Mouse (Mus musculus): ENCODE measurements around the gene P3h4. TPM values are rescaled to one million over a fixed set of nuclear protein-coding genes. Genes with fewer than 3 reads are reported as not detected.
A peak's percentile ranks its signal among the peaks of the same experiment; 100 is the strongest.

Gene P3h4
- polyA plus RNA-seq, 1 experiment from 2014 or later, result 13.8 TPM

DNA sequence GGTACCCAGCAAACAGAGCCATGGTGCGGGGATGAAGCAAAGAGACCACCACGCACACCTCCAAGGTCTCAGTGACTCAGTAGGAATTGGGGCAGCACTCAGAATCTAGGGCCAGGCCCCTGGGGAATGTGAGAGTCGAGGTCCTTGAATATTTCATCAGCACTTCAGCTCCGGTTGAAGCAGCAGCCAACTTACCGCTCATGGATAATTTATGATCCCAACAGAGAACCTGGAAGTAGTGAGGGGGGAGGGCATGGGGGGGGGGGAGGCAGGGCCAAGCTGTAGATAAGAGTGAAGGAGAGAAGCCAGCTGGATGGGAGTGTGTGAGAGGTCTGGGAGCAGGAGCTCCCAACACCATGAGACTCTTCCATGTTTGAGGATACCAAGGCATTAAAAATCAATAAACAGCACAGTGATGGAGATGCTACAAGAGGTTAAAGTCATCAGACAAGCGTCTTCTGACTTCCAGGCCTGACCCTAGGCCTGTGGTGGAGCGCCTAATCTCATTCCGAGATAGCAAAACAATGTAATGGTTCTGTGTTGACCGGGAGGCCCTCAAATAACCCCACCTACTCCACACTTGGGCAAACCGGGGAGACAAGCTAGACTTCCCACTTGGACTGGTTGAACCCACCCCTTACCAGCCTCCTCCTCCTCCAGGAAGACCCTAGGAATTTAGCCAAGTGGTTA lies 11.0 kb downstream of the P3h4 start:
- H3K27me3 ChIP-seq (replicated peaks; ENCODE audit: control insufficient read depth, insufficient read depth, low read length), result peaks cover 3% of the 10 kb centered on the region; the same call in 1 of the 2 replicates
- WGBS, result 72% methylated on average over 10 of the region's 10 CpGs

DNA sequence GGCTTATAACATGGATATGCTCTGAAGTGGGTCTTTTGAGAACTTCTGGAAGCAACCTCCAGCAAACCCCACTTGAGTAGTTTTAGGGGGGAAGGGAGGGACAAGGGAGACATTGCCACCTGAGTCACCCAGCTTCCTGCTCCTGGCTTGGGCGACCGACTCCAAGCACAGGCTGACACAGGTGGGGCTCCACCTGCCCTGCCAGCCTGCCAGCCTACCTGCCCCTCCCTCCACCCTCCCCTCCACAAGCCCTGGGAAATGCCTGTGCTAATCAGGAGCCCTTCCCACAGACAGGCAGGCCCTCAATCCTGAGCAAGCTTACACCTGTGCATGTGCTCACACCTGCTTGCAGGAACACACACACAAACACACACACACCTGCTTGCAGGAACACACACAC lies 12.0 kb downstream of the P3h4 start:
- ATAC-seq, result no peak
- Histone ChIP-seq H3K27me3 (replicated peaks; ENCODE audit: control insufficient read depth, insufficient read depth, low read length) (peaks cover 3% of the 10 kb centered on the region; the same call in 1 of the 2 replicates), H3K9ac (replicated peaks; ENCODE audit: low read depth, low read length) (no peak overlapping the region), H3K4me1 (replicated peaks; ENCODE audit: control insufficient read depth, insufficient read depth, low read length) (peaks cover 8% of the 10 kb centered on the region), H3K4me2 (ENCODE audit: low read length) (no peak overlapping the region), H3K9me3 (ENCODE audit: control insufficient read depth, low read length) (no peaks in the 10 kb centered on the region), H3K36me3 (ENCODE audit: control insufficient read depth, insufficient read depth) (no peaks in the 10 kb centered on the region), H3K27ac (ENCODE audit: low read length) (no peak overlapping the region), H3K4me3 (replicated peaks; ENCODE audit: low read length) (no peak overlapping the region)
- 79% methylated on average over 2 of the region's 2 CpGs for WGBS

More for the DNA sequence above, 11.0 kb downstream of the P3h4 start:
- H3K9me3 ChIP-seq (ENCODE audit: control insufficient read depth, low read length), result no peaks in the 10 kb centered on the region
- H3K4me2 ChIP-seq (ENCODE audit: low read length), result no peak overlapping the region
- H3K36me3 ChIP-seq (ENCODE audit: control insufficient read depth, insufficient read depth), result no peaks in the 10 kb centered on the region
- no peak overlapping the region for H3K27ac ChIP-seq (ENCODE audit: low read length)
- H3K4me1 ChIP-seq (replicated peaks; ENCODE audit: control insufficient read depth, insufficient read depth, low read length), result peaks cover 5% of the 10 kb centered on the region
- no peak for ATAC-seq
- H3K9ac ChIP-seq (replicated peaks; ENCODE audit: low read depth, low read length), result no peak overlapping the region
- no peak overlapping the region for H3K4me3 ChIP-seq (replicated peaks; ENCODE audit: low read length)

DNA sequence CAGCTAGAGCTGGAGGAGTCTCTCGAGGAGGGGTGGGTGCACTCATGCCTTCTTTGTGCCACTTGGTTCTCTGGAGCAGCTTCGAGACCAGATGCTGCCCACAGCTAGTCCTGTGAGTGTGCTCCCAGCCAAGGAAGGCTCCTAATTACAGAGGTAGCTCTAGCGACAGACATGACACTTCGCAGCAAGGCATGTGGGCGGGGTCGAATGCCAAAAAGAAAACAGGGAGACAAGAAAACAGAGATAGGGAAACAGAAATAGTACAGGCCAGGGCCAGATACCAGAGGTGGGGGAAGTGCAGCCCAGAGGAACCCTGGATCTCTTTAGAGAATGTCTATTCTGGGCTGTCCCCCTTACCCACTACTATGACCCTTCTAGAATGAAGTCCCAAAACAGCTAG lies 12.4 kb downstream of the P3h4 start:
- no peaks in the 10 kb centered on the region for H3K9me3 ChIP-seq (ENCODE audit: control insufficient read depth, low read length)
- no peak overlapping the region for H3K9ac ChIP-seq (replicated peaks; ENCODE audit: low read depth, low read length)
- H3K27ac ChIP-seq (ENCODE audit: low read length), result no peak overlapping the region
- H3K27me3 ChIP-seq (replicated peaks; ENCODE audit: control insufficient read depth, insufficient read depth, low read length), result peaks cover 3% of the 10 kb centered on the region; the same call in 1 of the 2 replicates
- no peak overlapping the region for H3K4me3 ChIP-seq (replicated peaks; ENCODE audit: low read length)
- peaks cover 8% of the 10 kb centered on the region for H3K4me1 ChIP-seq (replicated peaks; ENCODE audit: control insufficient read depth, insufficient read depth, low read length)
- no peak overlapping the region for H3K4me2 ChIP-seq (ENCODE audit: low read length)
- H3K36me3 ChIP-seq (ENCODE audit: control insufficient read depth, insufficient read depth), result no peaks in the 10 kb centered on the region
- no peak for ATAC-seq
- WGBS, result 37% methylated on average over 6 of the region's 6 CpGs

DNA sequence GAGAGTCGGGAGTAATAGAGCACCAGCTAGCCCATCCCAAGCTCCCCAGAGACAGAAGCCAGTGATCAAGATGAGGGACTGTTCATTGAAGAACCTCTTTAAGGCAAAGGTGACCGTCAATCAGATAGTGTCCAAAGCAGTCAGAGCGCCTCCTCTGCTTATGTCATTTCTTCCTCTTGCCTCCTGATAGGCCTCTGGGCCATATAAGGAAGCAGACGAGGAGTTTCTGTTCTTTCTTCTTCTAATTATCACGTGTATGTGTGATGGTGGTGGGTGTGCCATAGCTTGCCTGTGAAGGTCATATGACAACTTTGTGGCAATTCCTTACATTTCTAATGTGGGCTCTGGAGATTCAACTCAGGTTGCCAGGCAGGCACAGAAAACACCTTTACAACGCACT lies 13.8 kb downstream of the P3h4 start:
- H3K4me2 ChIP-seq (ENCODE audit: low read length), result no peak overlapping the region
- WGBS, result 84% methylated on average over 6 of the region's 6 CpGs
- H3K27me3 ChIP-seq (replicated peaks; ENCODE audit: control insufficient read depth, insufficient read depth, low read length), result peaks cover 3% of the 10 kb centered on the region; the same call in 1 of the 2 replicates
- no peaks in the 10 kb centered on the region for H3K9me3 ChIP-seq (ENCODE audit: control insufficient read depth, low read length)
- ATAC-seq, result no peak
- H3K27ac ChIP-seq (ENCODE audit: low read length), result no peak overlapping the region
- H3K9ac ChIP-seq (replicated peaks; ENCODE audit: low read depth, low read length), result no peak overlapping the region
- peaks cover 17% of the 10 kb centered on the region for H3K4me1 ChIP-seq (replicated peaks; ENCODE audit: control insufficient read depth, insufficient read depth, low read length)
- no peak overlapping the region for H3K4me3 ChIP-seq (replicated peaks; ENCODE audit: low read length)
- no peaks in the 10 kb centered on the region for H3K36me3 ChIP-seq (ENCODE audit: control insufficient read depth, insufficient read depth)

DNA sequence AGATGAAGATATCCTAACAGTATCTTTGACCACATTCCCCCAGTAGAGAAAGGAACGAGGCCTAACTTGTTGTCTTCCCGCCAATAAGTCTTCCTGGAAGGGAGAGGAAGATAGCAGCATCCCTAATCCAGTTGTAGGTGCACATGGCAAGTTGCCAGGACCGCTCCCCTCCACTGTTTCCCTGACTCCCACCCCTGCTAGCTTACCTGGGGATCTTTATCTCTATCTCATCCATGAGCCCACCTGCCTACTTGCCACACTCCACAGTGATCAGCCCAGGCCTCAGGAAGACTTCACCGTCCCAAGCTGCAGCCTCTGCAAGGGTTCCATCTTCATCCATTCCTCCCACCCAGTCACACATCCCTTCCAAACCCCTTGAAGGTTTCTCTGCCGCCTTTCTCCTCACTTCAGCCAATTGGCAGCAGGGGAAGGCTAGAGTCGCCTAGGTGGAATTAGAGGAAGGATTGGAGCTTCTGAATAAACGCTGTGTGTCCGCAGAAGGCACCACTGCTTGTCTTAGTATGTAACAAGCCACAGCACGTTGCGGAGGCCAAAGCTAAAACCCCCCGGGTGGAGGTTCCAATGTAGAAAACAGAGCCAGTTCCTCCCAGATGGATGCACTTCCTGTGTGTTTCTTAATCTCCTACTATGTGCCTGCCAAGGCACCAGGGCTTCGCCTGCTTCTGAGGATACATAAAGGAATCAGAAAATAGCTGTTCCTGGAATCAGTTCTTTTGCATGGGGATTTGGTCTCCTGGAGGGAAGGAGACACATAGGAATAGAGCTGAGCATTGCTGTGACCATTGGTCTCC lies 14.7 kb downstream of the P3h4 start:
- no peak for ATAC-seq
- Histone ChIP-seq H3K4me1 (replicated peaks; ENCODE audit: control insufficient read depth, insufficient read depth, low read length) (peaks cover 25% of the 10 kb centered on the region), H3K27me3 (replicated peaks; ENCODE audit: control insufficient read depth, insufficient read depth, low read length) (peaks cover 6% of the 10 kb centered on the region; the same call in 1 of the 2 replicates), H3K4me3 (replicated peaks; ENCODE audit: low read length) (no peak overlapping the region), H3K9ac (replicated peaks; ENCODE audit: low read depth, low read length) (no peak overlapping the region), H3K9me3 (ENCODE audit: control insufficient read depth, low read length) (no peaks in the 10 kb centered on the region), H3K36me3 (ENCODE audit: control insufficient read depth, insufficient read depth) (no peaks in the 10 kb centered on the region), H3K4me2 (ENCODE audit: low read length) (no peak overlapping the region), H3K27ac (ENCODE audit: low read length) (no peak overlapping the region)
- 77% methylated on average over 12 of the region's 12 CpGs for WGBS

DNA sequence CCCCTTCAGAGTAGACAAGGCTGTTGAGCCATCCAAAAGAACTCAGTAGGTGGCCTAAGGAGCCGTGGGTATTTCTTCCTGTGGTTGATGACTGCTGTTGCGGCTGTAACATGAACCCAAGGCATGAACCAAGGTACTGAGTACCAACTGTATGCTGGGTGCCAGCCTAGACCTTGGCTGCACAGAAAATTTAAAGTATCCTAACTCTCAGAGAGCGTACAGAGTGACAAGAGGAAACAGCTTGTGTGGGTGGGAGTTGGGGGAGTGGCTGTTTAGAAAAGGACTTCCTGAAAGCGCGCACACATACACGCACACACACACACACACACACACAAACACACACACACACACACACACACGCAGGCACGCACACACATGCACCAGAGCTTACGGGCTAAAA lies 15.3 kb downstream of the P3h4 start:
- H3K27me3 ChIP-seq (replicated peaks; ENCODE audit: control insufficient read depth, insufficient read depth, low read length), result peaks cover 6% of the 10 kb centered on the region; the same call in 1 of the 2 replicates
- H3K36me3 ChIP-seq (ENCODE audit: control insufficient read depth, insufficient read depth), result no peaks in the 10 kb centered on the region
- H3K9me3 ChIP-seq (ENCODE audit: control insufficient read depth, low read length), result no peaks in the 10 kb centered on the region
- no peak overlapping the region for H3K27ac ChIP-seq (ENCODE audit: low read length)
- no peak overlapping the region for H3K4me2 ChIP-seq (ENCODE audit: low read length)
- no peak overlapping the region for H3K4me3 ChIP-seq (replicated peaks; ENCODE audit: low read length)
- no peak overlapping the region for H3K9ac ChIP-seq (replicated peaks; ENCODE audit: low read depth, low read length)
- 79% methylated on average over 9 of the region's 9 CpGs for WGBS
- no peak for ATAC-seq
- peaks cover 28% of the 10 kb centered on the region for H3K4me1 ChIP-seq (replicated peaks; ENCODE audit: control insufficient read depth, insufficient read depth, low read length)

DNA sequence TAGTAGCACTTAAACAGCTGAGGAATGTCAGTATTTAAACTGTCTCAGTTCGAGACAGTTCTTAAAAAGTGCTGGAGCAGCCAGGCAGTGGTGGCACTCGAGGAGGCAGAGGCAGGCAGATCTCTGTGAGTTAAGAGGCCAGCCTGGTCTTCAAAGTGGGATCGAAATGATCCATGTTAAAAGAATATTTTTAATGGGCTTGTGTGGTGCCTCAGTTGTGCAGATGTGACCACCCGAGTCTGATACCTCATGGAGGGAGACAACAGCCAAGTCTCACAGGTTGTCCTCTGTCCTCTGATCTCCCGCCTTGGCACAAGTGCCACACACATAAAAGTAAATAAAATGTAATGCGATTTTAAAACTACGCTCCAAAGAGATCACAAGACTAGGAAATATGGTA lies 16.1 kb downstream of the P3h4 start:
- no peak overlapping the region for H3K4me2 ChIP-seq (ENCODE audit: low read length)
- no peak for ATAC-seq
- H3K27ac ChIP-seq (ENCODE audit: low read length), result no peak overlapping the region

DNA sequence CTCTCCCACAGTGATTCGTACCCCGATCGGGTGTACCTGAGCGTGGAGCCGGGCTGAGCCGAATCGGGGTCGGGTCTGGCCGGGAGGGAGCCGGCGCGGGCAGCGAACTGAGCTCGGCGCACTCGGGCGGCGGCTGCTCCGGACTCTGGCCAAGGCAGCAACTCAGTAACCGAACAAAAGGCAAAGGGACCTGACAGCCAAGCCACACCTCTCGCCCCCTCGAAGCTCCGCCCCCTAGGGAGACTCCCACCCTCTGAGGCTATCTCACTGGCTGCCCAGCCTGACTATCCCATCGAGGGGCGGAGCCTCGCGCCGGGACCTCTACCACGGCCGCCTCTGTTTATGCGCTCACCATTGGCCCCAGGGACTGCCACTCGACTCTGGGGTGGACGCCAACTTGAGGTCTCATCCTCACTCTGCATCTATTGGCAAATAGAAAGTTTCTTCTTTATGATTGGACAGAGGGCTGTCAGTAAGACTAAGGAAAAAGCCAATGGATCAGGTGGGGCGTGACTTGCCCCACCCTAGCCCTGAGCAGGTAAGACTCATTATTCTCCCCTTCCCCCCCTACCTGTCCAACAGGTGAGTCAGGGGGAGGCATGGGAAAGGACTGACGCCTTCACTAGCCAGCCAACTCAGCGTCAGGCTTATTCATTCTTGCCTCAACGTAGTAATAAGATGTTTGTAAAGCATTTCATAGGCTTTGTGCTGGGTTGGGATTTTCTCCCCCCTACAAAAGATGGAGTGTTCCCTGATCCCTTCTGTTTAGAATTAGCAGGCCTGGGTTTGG lies 16.8 kb downstream of the P3h4 start, which contains the start of gene Jup:
Gene Jup, minus strand, starts transcription at position 164 of the 790 bp plus-strand sequence.
- Histone ChIP-seq H3K4me3 (replicated peaks; ENCODE audit: low read length) (peak within 1 kb of the TSS; percentile 85), H3K9me3 (ENCODE audit: control insufficient read depth, low read length) (no peaks in the 10 kb centered on the region), H3K9ac (replicated peaks; ENCODE audit: low read depth, low read length) (peak within 1 kb of the TSS; percentile 84), H3K27me3 (replicated peaks; ENCODE audit: control insufficient read depth, insufficient read depth, low read length) (peaks cover 6% of the 10 kb centered on the region; the same call in 1 of the 2 replicates), H3K4me2 (ENCODE audit: low read length) (peak within 1 kb of the TSS; percentile 70), H3K27ac (ENCODE audit: low read length) (peak within 1 kb of the TSS; percentile 33), H3K36me3 (ENCODE audit: control insufficient read depth, insufficient read depth) (no peaks in the 10 kb centered on the region), H3K4me1 (replicated peaks; ENCODE audit: control insufficient read depth, insufficient read depth, low read length) (peaks cover 25% of the 10 kb centered on the region)
- under 1% methylated on average over 37 of the region's 37 CpGs for WGBS
- peak; percentile 99 for ATAC-seq

More for the DNA sequence above, 16.1 kb downstream of the P3h4 start:
- no peak overlapping the region for H3K9ac ChIP-seq (replicated peaks; ENCODE audit: low read depth, low read length)
- H3K9me3 ChIP-seq (ENCODE audit: control insufficient read depth, low read length), result no peaks in the 10 kb centered on the region
- no peak overlapping the region for H3K4me3 ChIP-seq (replicated peaks; ENCODE audit: low read length)
- H3K27me3 ChIP-seq (replicated peaks; ENCODE audit: control insufficient read depth, insufficient read depth, low read length), result peaks cover 6% of the 10 kb centered on the region; the same call in 1 of the 2 replicates
- 95% methylated on average over 7 of the region's 7 CpGs for WGBS
- H3K4me1 ChIP-seq (replicated peaks; ENCODE audit: control insufficient read depth, insufficient read depth, low read length), result peaks cover 28% of the 10 kb centered on the region
- H3K36me3 ChIP-seq (ENCODE audit: control insufficient read depth, insufficient read depth), result no peaks in the 10 kb centered on the region
